Mouse (Mus musculus): ENCODE data around the gene Hist1h1t. TPM values are rescaled to one million over a fixed set of nuclear protein-coding genes. Genes with fewer than 3 reads are reported as not detected.
A peak's percentile ranks its signal among the peaks of the same experiment; 100 is the strongest.

The Hist1h1t gene
- polyA plus RNA-seq, 1 experiment from 2014 or later = not detected

DNA sequence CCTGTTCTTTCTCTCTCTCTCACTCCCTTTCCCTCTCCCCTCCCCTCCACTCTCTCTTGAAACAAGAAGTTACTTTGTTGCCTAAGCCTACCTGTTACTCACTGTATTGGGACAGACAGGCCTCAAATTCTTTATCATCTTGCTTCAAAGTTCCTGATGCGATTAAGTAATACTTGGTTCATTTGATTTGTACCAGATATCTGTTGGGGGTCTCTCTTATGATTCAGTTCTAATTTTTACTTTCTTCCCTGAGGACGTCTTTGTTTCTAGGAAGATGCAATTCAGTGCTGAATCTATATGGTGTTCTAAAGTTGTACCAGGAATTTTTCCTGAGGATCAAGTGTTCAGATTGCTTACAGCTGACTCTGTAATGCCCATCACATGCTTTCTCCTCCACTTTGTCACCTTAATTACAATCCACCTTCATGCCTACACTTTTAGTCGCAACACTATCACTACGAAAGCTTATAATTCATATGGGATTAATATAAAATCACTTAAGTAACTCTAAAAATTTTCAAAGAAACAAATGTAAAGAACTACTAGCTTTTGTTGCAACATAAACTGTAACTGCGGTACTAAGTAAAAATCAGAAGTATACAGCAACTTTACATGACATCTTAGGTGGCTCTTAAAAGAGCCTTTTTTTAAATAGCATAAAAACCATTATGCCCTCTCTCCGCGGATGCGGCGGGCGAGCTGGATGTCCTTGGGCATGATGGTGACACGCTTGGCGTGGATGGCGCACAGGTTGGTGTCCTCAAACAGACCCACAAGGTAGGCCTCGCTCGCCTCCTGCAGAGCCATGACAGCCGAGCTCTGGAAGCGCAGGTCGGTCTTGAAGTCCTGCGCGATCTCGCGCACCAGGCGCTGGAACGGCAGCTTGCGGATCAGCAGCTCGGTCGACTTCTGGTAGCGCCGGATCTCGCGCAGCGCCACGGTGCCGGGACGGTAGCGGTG lies 49.1 kb downstream of the Hist1h1t start:
- WGBS = 2% methylated on average over 13 of the region's 36 CpGs
- ATAC-seq (ENCODE audit: low FRiP score, low TSS enrichment) = no peak
- peak overlapping the region; percentile 41 for H3K4me3 ChIP-seq (ENCODE audit: low read length)
- no peaks in the 10 kb centered on the region for H3K36me3 ChIP-seq (ENCODE audit: control insufficient read depth, insufficient read depth, low read length)
- H3K27ac ChIP-seq (ENCODE audit: low read depth, low read length) = peak overlapping the region; percentile 98
- peak overlapping the region; percentile 67 for H3K4me2 ChIP-seq (replicated peaks; ENCODE audit: low read depth, low read length)
- peaks cover 21% of the 10 kb centered on the region; the same call in 1 of the 2 replicates for H3K4me1 ChIP-seq (ENCODE audit: control insufficient read depth, insufficient read depth, low read length)
- peak overlapping the region; percentile 75 for H3K9ac ChIP-seq (ENCODE audit: low read depth, low read length)
- no peaks in the 10 kb centered on the region for H3K27me3 ChIP-seq (ENCODE audit: control insufficient read depth, insufficient read depth, low read length)
- no peaks in the 10 kb centered on the region for H3K9me3 ChIP-seq (ENCODE audit: control insufficient read depth, low read length)

DNA sequence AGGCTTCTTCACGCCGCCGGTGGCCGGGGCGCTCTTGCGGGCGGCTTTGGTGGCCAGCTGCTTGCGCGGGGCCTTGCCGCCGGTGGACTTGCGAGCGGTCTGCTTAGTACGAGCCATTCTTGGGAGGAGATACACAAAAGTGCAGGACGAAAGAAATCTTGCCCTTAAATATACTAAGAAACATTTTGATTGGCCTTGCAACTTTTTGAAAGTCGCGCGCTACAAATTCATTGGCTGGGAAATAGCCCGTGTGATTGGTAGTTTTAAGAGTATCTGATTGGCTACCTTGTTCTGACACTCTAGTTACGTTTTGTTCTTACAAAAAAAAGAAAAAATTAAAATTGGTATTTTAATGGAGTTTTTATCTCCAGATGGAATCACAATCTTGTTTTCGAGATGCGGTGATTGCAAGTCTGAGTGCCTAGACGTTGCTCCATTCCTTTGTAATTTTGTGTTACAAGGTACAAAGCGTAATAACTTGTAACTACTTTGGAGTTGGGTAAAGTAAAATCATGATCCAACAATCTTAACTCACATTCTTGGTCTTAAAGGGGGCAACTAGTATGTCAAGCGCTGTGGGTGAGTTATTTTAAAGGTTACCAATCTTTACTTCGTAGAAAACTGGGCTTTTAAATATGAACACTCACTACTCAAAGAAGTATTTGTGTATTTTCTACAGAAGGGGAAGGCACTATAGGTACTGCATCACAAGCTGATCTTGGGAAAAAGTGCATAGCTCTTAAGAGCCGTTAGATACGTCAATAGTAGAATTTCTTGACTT lies 50.0 kb downstream of the Hist1h1t start, which contains the start of gene Hist1h3c:
Gene Hist1h3c, minus strand, starts transcription at position 222 of the 781 bp plus-strand sequence.
- peak; percentile 75 for ATAC-seq (ENCODE audit: low FRiP score, low TSS enrichment)
- WGBS = 1% methylated on average over 21 of the region's 28 CpGs
- peak within 1 kb of the TSS; percentile 67 for H3K4me2 ChIP-seq (replicated peaks; ENCODE audit: low read depth, low read length)

More for the DNA sequence above, 50.0 kb downstream of the Hist1h1t start, which contains the start of gene Hist1h3c:
- Histone ChIP-seq H3K4me3 (ENCODE audit: low read length) (peak within 1 kb of the TSS; percentile 45), H3K9me3 (ENCODE audit: control insufficient read depth, low read length) (no peaks in the 10 kb centered on the region), H3K27ac (ENCODE audit: low read depth, low read length) (peak within 1 kb of the TSS; percentile 98), H3K36me3 (ENCODE audit: control insufficient read depth, insufficient read depth, low read length) (no peaks in the 10 kb centered on the region), H3K27me3 (ENCODE audit: control insufficient read depth, insufficient read depth, low read length) (no peaks in the 10 kb centered on the region), H3K9ac (ENCODE audit: low read depth, low read length) (peak within 1 kb of the TSS; percentile 75), H3K4me1 (ENCODE audit: control insufficient read depth, insufficient read depth, low read length) (peaks cover 18% of the 10 kb centered on the region; the same call in 1 of the 2 replicates)

Small RNA genes lying within 50 kb of the gene (microRNA-seq; reads per million reads assigned to microRNA genes)
- not detected for gene Gm44314
- gene Gm44350 = not detected

Other genes starting within 250 kb of the Hist1h1t start
- gene Btn1a1, start 229.9 kb upstream of the Hist1h1t start, polyA plus RNA-seq (2014; fragmentation: Nextera tagmentation; extraction: Ambion mirVana) = 0.09 TPM in 2 replicates
- gene Btn2a2, start 207.0 kb upstream of the Hist1h1t start, polyA plus RNA-seq (2014; fragmentation: Nextera tagmentation; extraction: Ambion mirVana) = 0.31 and 0.87 TPM in 2 replicates
- gene Hist1h4h, start 164.8 kb upstream of the Hist1h1t start, polyA plus RNA-seq (2014; fragmentation: Nextera tagmentation; extraction: Ambion mirVana) = 6.1 and 9.9 TPM in 2 replicates
- gene Hist1h2af, start 161.9 kb upstream of the Hist1h1t start, polyA plus RNA-seq (2014; fragmentation: Nextera tagmentation; extraction: Ambion mirVana) = 13.8 and 28.7 TPM in 2 replicates
- 8.2 and 12.5 TPM in 2 replicates for gene Hist1h3g, start 160.4 kb upstream of the Hist1h1t start, polyA plus RNA-seq (2014; fragmentation: Nextera tagmentation; extraction: Ambion mirVana)
- 1.4 and 2.9 TPM in 2 replicates for gene Hist1h2bh, start 152.4 kb upstream of the Hist1h1t start, polyA plus RNA-seq (2014; fragmentation: Nextera tagmentation; extraction: Ambion mirVana)
- gene Hist1h3f, start 151.8 kb upstream of the Hist1h1t start, polyA plus RNA-seq (2014; fragmentation: Nextera tagmentation; extraction: Ambion mirVana) = 1.2 and 2.0 TPM in 2 replicates
- 1.1 and 2.9 TPM in 2 replicates for gene Hist1h4f, start 144.2 kb upstream of the Hist1h1t start, polyA plus RNA-seq (2014; fragmentation: Nextera tagmentation; extraction: Ambion mirVana)
- 0.70 and 1.2 TPM in 2 replicates for gene Hist1h1d, start 142.6 kb upstream of the Hist1h1t start, polyA plus RNA-seq (2014; fragmentation: Nextera tagmentation; extraction: Ambion mirVana)
- 11.4 and 15.4 TPM in 2 replicates for gene Hist1h3e, start 133.4 kb upstream of the Hist1h1t start, polyA plus RNA-seq (2014; fragmentation: Nextera tagmentation; extraction: Ambion mirVana)
- gene Hist1h2ae, start 124.6 kb upstream of the Hist1h1t start, polyA plus RNA-seq (2014; fragmentation: Nextera tagmentation; extraction: Ambion mirVana) = 114 and 155 TPM in 2 replicates
- 7.9 and 12.9 TPM in 2 replicates for gene Hist1h2bg, start 124.4 kb upstream of the Hist1h1t start, polyA plus RNA-seq (2014; fragmentation: Nextera tagmentation; extraction: Ambion mirVana)
- 6.7 and 10.8 TPM in 2 replicates for gene Hist1h2bf, start 121.6 kb upstream of the Hist1h1t start, polyA plus RNA-seq (2014; fragmentation: Nextera tagmentation; extraction: Ambion mirVana)
- 2.9 and 5.3 TPM in 2 replicates for gene Hist1h2ad, start 121.4 kb upstream of the Hist1h1t start, polyA plus RNA-seq (2014; fragmentation: Nextera tagmentation; extraction: Ambion mirVana)
- gene Hist1h3d, start 120.1 kb upstream of the Hist1h1t start, polyA plus RNA-seq (2014; fragmentation: Nextera tagmentation; extraction: Ambion mirVana) = 12.0 and 14.7 TPM in 2 replicates
- gene Hist1h4d, start 114.2 kb upstream of the Hist1h1t start, polyA plus RNA-seq (2014; fragmentation: Nextera tagmentation; extraction: Ambion mirVana) = 113 and 136 TPM in 2 replicates
- gene Hist1h2be, start 74.7 kb upstream of the Hist1h1t start, polyA plus RNA-seq (2014; fragmentation: Nextera tagmentation; extraction: Ambion mirVana) = 2.9 and 3.1 TPM in 2 replicates
- gene Hist1h1e, start 73.3 kb upstream of the Hist1h1t start, polyA plus RNA-seq (2014; fragmentation: Nextera tagmentation; extraction: Ambion mirVana) = 17.6 and 20.4 TPM in 2 replicates
- 1.3 and 1.9 TPM in 2 replicates for gene Hist1h2ac, start 11.9 kb upstream of the Hist1h1t start, polyA plus RNA-seq (2014; fragmentation: Nextera tagmentation; extraction: Ambion mirVana)
- gene Hist1h2bc, start 11.6 kb upstream of the Hist1h1t start, polyA plus RNA-seq (2014; fragmentation: Nextera tagmentation; extraction: Ambion mirVana) = 54.0 and 60.2 TPM in 2 replicates
- gene Hist1h4c, start 2.6 kb downstream of the Hist1h1t start, polyA plus RNA-seq (2014; fragmentation: Nextera tagmentation; extraction: Ambion mirVana) = 9.0 and 15.0 TPM in 2 replicates
- gene Hfe, start 15.0 kb downstream of the Hist1h1t start, polyA plus RNA-seq (2014; fragmentation: Nextera tagmentation; extraction: Ambion mirVana) = 6.0 and 7.6 TPM in 2 replicates
- gene Hist1h1c, start 43.0 kb downstream of the Hist1h1t start, polyA plus RNA-seq (2014; fragmentation: Nextera tagmentation; extraction: Ambion mirVana) = 21.6 and 28.4 TPM in 2 replicates
- gene Hist1h3c, start 49.8 kb downstream of the Hist1h1t start, polyA plus RNA-seq (2014; fragmentation: Nextera tagmentation; extraction: Ambion mirVana) = 12.7 and 18.3 TPM in 2 replicates
- 2.7 and 6.8 TPM in 2 replicates for gene Hist1h2bb, start 50.9 kb downstream of the Hist1h1t start, polyA plus RNA-seq (2014; fragmentation: Nextera tagmentation; extraction: Ambion mirVana)
- 70.3 and 91.4 TPM in 2 replicates for gene Hist1h2ab, start 55.3 kb downstream of the Hist1h1t start, polyA plus RNA-seq (2014; fragmentation: Nextera tagmentation; extraction: Ambion mirVana)
- gene Hist1h3b, start 56.5 kb downstream of the Hist1h1t start, polyA plus RNA-seq (2014; fragmentation: Nextera tagmentation; extraction: Ambion mirVana) = 12.5 and 22.2 TPM in 2 replicates
- 7.0 and 9.2 TPM in 2 replicates for gene Hist1h4b, start 61.2 kb downstream of the Hist1h1t start, polyA plus RNA-seq (2014; fragmentation: Nextera tagmentation; extraction: Ambion mirVana)
- gene Hist1h4a, start 65.4 kb downstream of the Hist1h1t start, polyA plus RNA-seq (2014; fragmentation: Nextera tagmentation; extraction: Ambion mirVana) = 1.3 and 1.9 TPM in 2 replicates
- 8.8 and 11.6 TPM in 2 replicates for gene Hist1h3a, start 66.6 kb downstream of the Hist1h1t start, polyA plus RNA-seq (2014; fragmentation: Nextera tagmentation; extraction: Ambion mirVana)
- 3.5 and 6.5 TPM in 2 replicates for gene Hist1h1a, start 67.9 kb downstream of the Hist1h1t start, polyA plus RNA-seq (2014; fragmentation: Nextera tagmentation; extraction: Ambion mirVana)
- not detected in 2 replicates for gene Trim38, start 74.1 kb downstream of the Hist1h1t start, polyA plus RNA-seq (2014; fragmentation: Nextera tagmentation; extraction: Ambion mirVana)
- 0.07 and 0.12 TPM in 2 replicates for gene Slc17a2, start 111.2 kb downstream of the Hist1h1t start, polyA plus RNA-seq (2014; fragmentation: Nextera tagmentation; extraction: Ambion mirVana)
- 0.53 and 1.1 TPM in 2 replicates for gene Slc17a3, start 143.6 kb downstream of the Hist1h1t start, polyA plus RNA-seq (2014; fragmentation: Nextera tagmentation; extraction: Ambion mirVana)
- 0.47 and 1.6 TPM in 2 replicates for gene Slc17a1, start 171.9 kb downstream of the Hist1h1t start, polyA plus RNA-seq (2014; fragmentation: Nextera tagmentation; extraction: Ambion mirVana)
- gene Slc17a4, start 219.2 kb downstream of the Hist1h1t start, polyA plus RNA-seq (2014; fragmentation: Nextera tagmentation; extraction: Ambion mirVana) = 2.0 and 2.5 TPM in 2 replicates
- gene Hist1h2ba, start 238.3 kb downstream of the Hist1h1t start, polyA plus RNA-seq (2014; fragmentation: Nextera tagmentation; extraction: Ambion mirVana) = not detected in 2 replicates
- not detected in 2 replicates for gene Hist1h2aa, start 238.6 kb downstream of the Hist1h1t start, polyA plus RNA-seq (2014; fragmentation: Nextera tagmentation; extraction: Ambion mirVana)